Mouse (Mus musculus) CH12.LX (cell line): ENCODE data around the gene Mon1a.

Experiments used
- BHLHE40 ChIP-seq: IDR thresholded peaks from 2 replicates; pipeline ENCODE4 v1.6.1; 2011; ENCODE audit warnings: mild to moderate bottlenecking, low read depth, low read length, improper control_type of control experiment
- CTCF ChIP-seq, 2 experiments: IDR thresholded peaks in 1 of 2; conservative IDR thresholded peaks in 1 of 2; 2 replicates each; pipeline ENCODE4 v1.5.1; 2011 to 2012; ENCODE audit warnings: low read depth in 2 of 2, low read length in 2 of 2, improper control_type of control experiment in 1 of 2, inconsistent platforms in 1 of 2, mild to moderate bottlenecking in 1 of 2, moderate library complexity in 1 of 2
- MAFK ChIP-seq: IDR thresholded peaks from 2 replicates; pipeline ENCODE4 v1.6.1; 2011; ENCODE audit warnings: low read length, improper control_type of control experiment; ENCODE audit not compliant: insufficient replicate concordance
- MAX ChIP-seq: IDR thresholded peaks from 2 replicates; pipeline ENCODE4 v1.6.1; 2011; ENCODE audit warnings: low read length, improper control_type of control experiment
- MXI1 ChIP-seq: IDR thresholded peaks from 2 replicates; pipeline ENCODE4 v1.6.1; 2011; ENCODE audit warnings: mild to moderate bottlenecking, low read depth, low read length, improper control_type of control experiment
- TCF12 ChIP-seq: IDR thresholded peaks from 2 replicates; pipeline ENCODE4 v1.6.1; 2014; ENCODE audit warnings: low read depth, mild to moderate bottlenecking, inconsistent platforms, low read length, improper control_type of control experiment

- TF ChIP-seq TCF12 (no peak), BHLHE40 (no peak), MAX (peak; percentile 77; the same call in 1 of the 2 replicates), MAFK (no peak), CTCF (conservative IDR thresholded peaks at IDR 0.05 in 1 of 2, IDR thresholded peaks at IDR 0.05 in 1 of 2; ENCODE audit: low read depth in 2 of 2, low read length in 2 of 2) (no peak), MXI1 (peak; percentile 99)
Measured at GRCm38 (mm10) chr9:107888267-107888850, 408 bp downstream of the Mon1a start.
